Mouse (Mus musculus) bone marrow, adult 2 months (tissue): ENCODE measurements around the gene Olfr1249.

Experiments
- CTCF ChIP-seq: fragments of 200-500 bp; IDR thresholded peaks from 2 replicates; pipeline ENCODE4 v1.5.1; 2011; ENCODE audit warnings: low read length, control low read depth; ENCODE audit not compliant: control insufficient read depth, insufficient read depth
- POLR2A ChIP-seq: fragments of 200-500 bp; IDR thresholded peaks from 2 replicates; pipeline ENCODE4 v1.6.1; 2011; ENCODE audit warnings: low read depth, mild to moderate bottlenecking, control low read depth, low read length, borderline replicate concordance; ENCODE audit not compliant: control insufficient read depth

GRCm38 (mm10) chr2:89593057-89593456 is 41.7 kb downstream of the Olfr1249 start, which contains the start of gene Olfr1246:
- TF ChIP-seq CTCF, result no peak
- no peak for TF ChIP-seq POLR2A
